Comparison of ENCODE assay signal across 19 mouse cellular contexts in genomic region chr4:152457673-152458072, GRCm38 (mm10). TPM values are rescaled to one million over a fixed set of nuclear protein-coding genes. Genes with fewer than 3 reads are reported as not detected.
A peak's percentile ranks its signal among the peaks of the same experiment; 100 is the strongest.
DNase-seq lines count a peak whose midpoint lies in the region; ATAC-seq and TF ChIP-seq lines count a peak whose summit lies in the region.
"Had no signal": no experiment of that assay in that cellular context is flagged by ENCODE, and none has a peak within 500 bp of the region (broad histone marks: within the 10 kb centered on the region; RNA-seq: fewer than 3 reads in every experiment).

No protein-coding gene starts in this region.

- no peak for DNase-seq in layer of hippocampus, adult 2 months (ENCODE audit: low spot score in 2 of 2)
- DNase-seq in layer of hippocampus, postnatal 36 days = no peak
- DNase-seq in 416B (ENCODE audit: low read depth) = peak; percentile 48
- DNase-seq in stomach, postnatal 0 days (ENCODE audit: low spot score) = no peak
- DNase-seq in gastrocnemius, adult 2 months = no peak
- DNase-seq in lung, postnatal 0 days (ENCODE audit: low spot score) = no peak
- DNase-seq: adrenal gland, adult 8-10 months; adrenal gland, postnatal 36 days; cerebellum, adult 2 months; cerebellum, postnatal 14 days; gastrocnemius, postnatal 10 days; heart, adult 18-20 months; heart, postnatal 10 days had no signal

- TF ChIP-seq EP300 in stomach, postnatal 0 days (optimal IDR thresholded peaks at IDR 0.05) = no peak
- TF ChIP-seq EP300 in lung, postnatal 0 days (IDR thresholded peaks at IDR 0.05) = no peak

- H3K9me3 ChIP-seq in megakaryocyte, embryonic 14.5 days = no peaks in the 10 kb centered on the region
- H3K9me3 ChIP-seq in stomach, postnatal 0 days (ENCODE audit: control insufficient read depth, low read length) = no peaks in the 10 kb centered on the region
- H3K9me3 ChIP-seq in lung, postnatal 0 days (ENCODE audit: low read length) = no peaks in the 10 kb centered on the region
- H3K9me3 ChIP-seq: embryonic facial prominence, embryonic 12.5 days; forebrain, embryonic 12.5 days; heart, embryonic 10.5 days; hindbrain, embryonic 13.5 days had no signal

- H3K9ac ChIP-seq in stomach, postnatal 0 days (ENCODE audit: low read length) = no peak overlapping the region
- no peak overlapping the region for H3K9ac ChIP-seq in lung, postnatal 0 days (replicated peaks; ENCODE audit: low read depth)
- H3K9ac ChIP-seq: embryonic facial prominence, embryonic 12.5 days; forebrain, embryonic 12.5 days had no signal

- no peaks in the 10 kb centered on the region for H3K36me3 ChIP-seq in megakaryocyte, embryonic 14.5 days (replicated peaks; ENCODE audit: low read length)
- no peaks in the 10 kb centered on the region for H3K36me3 ChIP-seq in stomach, postnatal 0 days (ENCODE audit: control insufficient read depth, insufficient read depth, low read length)
- no peaks in the 10 kb centered on the region for H3K36me3 ChIP-seq in lung, postnatal 0 days (ENCODE audit: insufficient read depth, low read length)
- H3K36me3 ChIP-seq: embryonic facial prominence, embryonic 12.5 days; forebrain, embryonic 12.5 days; G1E; heart, embryonic 10.5 days; hindbrain, embryonic 13.5 days had no signal

- peaks cover 5% of the 10 kb centered on the region; the same call in 1 of the 2 replicates for H3K4me1 ChIP-seq in megakaryocyte, embryonic 14.5 days
- H3K4me1 ChIP-seq in stomach, postnatal 0 days (replicated peaks; ENCODE audit: control insufficient read depth, insufficient read depth) = no peaks in the 10 kb centered on the region
- H3K4me1 ChIP-seq in lung, postnatal 0 days (ENCODE audit: insufficient read depth, low read depth, low read length) = no peaks in the 10 kb centered on the region
- H3K4me1 ChIP-seq: embryonic facial prominence, embryonic 12.5 days had no signal

- peak overlapping the region; percentile 97 for H3K27ac ChIP-seq in layer of hippocampus, adult 2 months
- H3K27ac ChIP-seq in stomach, postnatal 0 days (replicated peaks) = no peak overlapping the region
- H3K27ac ChIP-seq in gastrocnemius, adult 2 months = no peak overlapping the region
- no peak overlapping the region for H3K27ac ChIP-seq in lung, postnatal 0 days (ENCODE audit: low read length)
- H3K27ac ChIP-seq: embryonic facial prominence, embryonic 12.5 days; forebrain, embryonic 12.5 days; heart, embryonic 10.5 days had no signal

- 0 out of 2 replicates have a peak, but pooled peaks have one; percentile 20 for ATAC-seq in stomach, postnatal 0 days (ENCODE audit: low FRiP score, low TSS enrichment)
- no peak for ATAC-seq in lung, postnatal 0 days

- 91% methylated on average over 4 of the region's 4 CpGs for WGBS in stomach, postnatal 0 days
- 84% methylated on average over 4 of the region's 4 CpGs for WGBS in lung, postnatal 0 days

- H3K4me2 ChIP-seq in stomach, postnatal 0 days (replicated peaks; ENCODE audit: low read depth) = no peak overlapping the region
- no peak overlapping the region for H3K4me2 ChIP-seq in lung, postnatal 0 days (replicated peaks; ENCODE audit: low read depth, low read length)
- H3K4me2 ChIP-seq: embryonic facial prominence, embryonic 12.5 days; forebrain, embryonic 12.5 days; hindbrain, embryonic 13.5 days had no signal

- peaks cover 37% of the 10 kb centered on the region for H3K27me3 ChIP-seq in megakaryocyte, embryonic 14.5 days (replicated peaks)
- no peaks in the 10 kb centered on the region for H3K27me3 ChIP-seq in stomach, postnatal 0 days (ENCODE audit: control insufficient read depth, insufficient read depth, low read length)
- H3K27me3 ChIP-seq in lung, postnatal 0 days (replicated peaks; ENCODE audit: insufficient read depth, low read length) = no peaks in the 10 kb centered on the region
- H3K27me3 ChIP-seq: embryonic facial prominence, embryonic 12.5 days; forebrain, embryonic 12.5 days; hindbrain, embryonic 13.5 days had no signal

- no peak overlapping the region for H3K4me3 ChIP-seq in layer of hippocampus, adult 2 months
- peak overlapping the region; percentile 69 for H3K4me3 ChIP-seq in megakaryocyte, embryonic 14.5 days (replicated peaks)
- H3K4me3 ChIP-seq in stomach, postnatal 0 days (ENCODE audit: low read depth, low read length) = no peak overlapping the region
- no peak overlapping the region for H3K4me3 ChIP-seq in gastrocnemius, adult 2 months
- no peak overlapping the region for H3K4me3 ChIP-seq in lung, postnatal 0 days (ENCODE audit: low read depth, low read length)
- H3K4me3 ChIP-seq: embryonic facial prominence, embryonic 12.5 days; forebrain, embryonic 12.5 days; heart, embryonic 10.5 days; hindbrain, embryonic 13.5 days had no signal

- TF ChIP-seq CTCF in layer of hippocampus, adult 2 months (conservative IDR thresholded peaks at IDR 0.05) = no peak
- no peak for TF ChIP-seq CTCF in stomach, postnatal 0 days (IDR thresholded peaks at IDR 0.05; ENCODE audit: low read depth)
- TF ChIP-seq CTCF in gastrocnemius, adult 2 months (IDR thresholded peaks at IDR 0.05) = no peak
- no peak for TF ChIP-seq CTCF in lung, postnatal 0 days (IDR thresholded peaks at IDR 0.05)

- intact Hi-C loops in gastrocnemius, adult 2 months (cut with DNase I) = no loop called here

RNA-seq across cellular contexts. Expression of gene Nphp4, which starts 18.8 kb away (rescaled TPM):
- 10 to 100 TPM; 28.3 to 29.7 TPM for total RNA-seq in layer of hippocampus, adult 2 months (2021)
- total RNA-seq in layer of hippocampus, postnatal 36 days (2021) = 10 to 100 TPM; 26.6 to 30.1 TPM
- 0.64 and 1.3 TPM in 2 replicates for polyA plus RNA-seq in megakaryocyte, embryonic 14.5 days (2012; ENCODE audit: insufficient read depth, low replicate concordance)
- 0.48 and 0.58 TPM in 2 replicates for polyA plus RNA-seq in stomach, postnatal 0 days (2015; fragmentation: Nextera tagmentation; extraction: Ambion mirVana)
- total RNA-seq in gastrocnemius, adult 2 months (2021) = under 1 TPM; 0.48 to 0.53 TPM
- polyA plus RNA-seq in lung, postnatal 0 days (2015; fragmentation: Nextera tagmentation; extraction: Ambion mirVana) = 0.75 and 0.95 TPM in 2 replicates
- total RNA-seq: G1E had no signal
- polyA plus RNA-seq: G1E had no signal

RNA-seq across cellular contexts. Expression of gene Kcnab2, which starts 20.0 kb away (rescaled TPM):
- total RNA-seq in layer of hippocampus, adult 2 months (2021) = 100 to 1,000 TPM; 740 to 785 TPM
- 100 to 1,000 TPM; 725 to 726 TPM for total RNA-seq in layer of hippocampus, postnatal 36 days (2021)
- polyA plus RNA-seq in megakaryocyte, embryonic 14.5 days (2012; ENCODE audit: insufficient read depth, low replicate concordance) = 25.7 and 37.9 TPM in 2 replicates
- 1.2 and 1.3 TPM in 2 replicates for polyA plus RNA-seq in stomach, postnatal 0 days (2015; fragmentation: Nextera tagmentation; extraction: Ambion mirVana)
- total RNA-seq in gastrocnemius, adult 2 months (2021) = 1 to 10 TPM in 1 of 2 experiments, under 1 TPM in 1; 0.51 to 1.6 TPM
- polyA plus RNA-seq in lung, postnatal 0 days (2015; fragmentation: Nextera tagmentation; extraction: Ambion mirVana) = 2.6 and 2.9 TPM in 2 replicates
- total RNA-seq: G1E had no signal

Comparison
In these comparisons a context has a peak if more than half of its experiments do, and no peak if none do; other contexts are left out.
1. RNA of gene Nphp4, which starts 18.8 kb away (total RNA-seq): 26.6 to 30.1 TPM in layer of hippocampus, postnatal 36 days and 28.3 to 29.7 TPM in layer of hippocampus, adult 2 months; 0.48 to 0.53 TPM in gastrocnemius, adult 2 months; every median in the first group is over 10 times any median in the second.
2. RNA of gene Kcnab2, which starts 20.0 kb away (total RNA-seq): 740 to 785 TPM in layer of hippocampus, adult 2 months and 725 to 726 TPM in layer of hippocampus, postnatal 36 days; 0.51 to 1.6 TPM in gastrocnemius, adult 2 months; every median in the first group is over 100 times any median in the second.